Mouse (Mus musculus): Measurements from ENCODE around the gene Cib4.

The Cib4 gene

GRCm38 (mm10) chr5:30545698-30546097 is at the start of gene Cib4:
Gene Cib4, minus strand, starts transcription at chr5:30545836.
- no peak for DNase-seq (ENCODE audit: low spot score in 2 of 2)

- no peak for DNase-seq (ENCODE audit: low spot score in 2 of 2)
Measured at GRCm38 (mm10) chr5:30594953-30595560, 49.4 kb upstream of the Cib4 start.

GRCm38 (mm10) chr5:30593811-30594504 is 48.3 kb upstream of the Cib4 start:
- DNase-seq (ENCODE audit: low spot score in 2 of 2), result no peak

GRCm38 (mm10) chr5:30593360-30593759 is 47.7 kb upstream of the Cib4 start:
- DNase-seq (ENCODE audit: low spot score in 2 of 2), result no peak

- no peak for DNase-seq (ENCODE audit: low spot score in 2 of 2)
Measured at GRCm38 (mm10) chr5:30592279-30592980, 46.8 kb upstream of the Cib4 start.

- DNase-seq (ENCODE audit: low spot score in 2 of 2), result no peak
Measured at GRCm38 (mm10) chr5:30591786-30592185, 46.1 kb upstream of the Cib4 start.

- no peak for DNase-seq (ENCODE audit: low spot score in 2 of 2)
Measured at GRCm38 (mm10) chr5:30591205-30591731, 45.6 kb upstream of the Cib4 start.

- no peak for DNase-seq (ENCODE audit: low spot score in 2 of 2)
Measured at GRCm38 (mm10) chr5:30590231-30590630, 44.6 kb upstream of the Cib4 start.

GRCm38 (mm10) chr5:30589546-30589945 is 43.9 kb upstream of the Cib4 start:
- no peak for DNase-seq (ENCODE audit: low spot score in 2 of 2)

GRCm38 (mm10) chr5:30589069-30589468 is 43.4 kb upstream of the Cib4 start:
- no peak for DNase-seq (ENCODE audit: low spot score in 2 of 2)

GRCm38 (mm10) chr5:30588301-30588968 is 42.8 kb upstream of the Cib4 start:
- peak; percentile 42 to 52 for DNase-seq (ENCODE audit: low spot score in 2 of 2)

- no peak for DNase-seq (ENCODE audit: low spot score in 2 of 2)
Measured at GRCm38 (mm10) chr5:30587681-30588300, 42.2 kb upstream of the Cib4 start, which contains the start of gene Kcnk3. Gene Kcnk3, plus strand, starts transcription at chr5:30588170.

- DNase-seq (ENCODE audit: low spot score in 2 of 2), result no peak
Measured at GRCm38 (mm10) chr5:30587101-30587500, 41.5 kb upstream of the Cib4 start.

- no peak for DNase-seq (ENCODE audit: low spot score in 2 of 2)
Measured at GRCm38 (mm10) chr5:30586616-30587015, 41.0 kb upstream of the Cib4 start.

GRCm38 (mm10) chr5:30582017-30582416 is 36.4 kb upstream of the Cib4 start:
- no peak for DNase-seq (ENCODE audit: low spot score in 2 of 2)

GRCm38 (mm10) chr5:30580725-30581124 is 35.1 kb upstream of the Cib4 start:
- DNase-seq (ENCODE audit: low spot score in 2 of 2), result no peak

GRCm38 (mm10) chr5:30578445-30579080 is 32.9 kb upstream of the Cib4 start:
- no peak for DNase-seq (ENCODE audit: low spot score in 2 of 2)

- DNase-seq (ENCODE audit: low spot score in 2 of 2), result peak; percentile 40 to 44
Measured at GRCm38 (mm10) chr5:30577654-30578310, 32.1 kb upstream of the Cib4 start.

- DNase-seq (ENCODE audit: low spot score in 2 of 2), result no peak
Measured at GRCm38 (mm10) chr5:30577251-30577650, 31.6 kb upstream of the Cib4 start.

- DNase-seq (ENCODE audit: low spot score in 2 of 2), result no peak
Measured at GRCm38 (mm10) chr5:30576233-30576632, 30.6 kb upstream of the Cib4 start.

GRCm38 (mm10) chr5:30574367-30574766 is 28.7 kb upstream of the Cib4 start:
- no peak for DNase-seq (ENCODE audit: low spot score in 2 of 2)
